ENCODE assay signal across 24 mouse cellular contexts in genomic region chr9:42273682-42274296, GRCm38 (mm10). TPM values are rescaled to one million over a fixed set of nuclear protein-coding genes. Genes with fewer than 3 reads are reported as not detected.
DNase-seq lines count a peak whose midpoint lies in the region; ATAC-seq and TF ChIP-seq lines count a peak whose summit lies in the region.
"Had no signal": no experiment of that assay in that cellular context is flagged by ENCODE, and none has a peak within 500 bp of the region (broad histone marks: within the 10 kb centered on the region; RNA-seq: fewer than 3 reads in every experiment).

No protein-coding gene starts in this region.

- no peak overlapping the region for H3K9ac ChIP-seq in liver, postnatal 0 days (replicated peaks)
- H3K9ac ChIP-seq in CH12.LX (ENCODE audit: insufficient read depth, low read depth) = no peak overlapping the region
- H3K9ac ChIP-seq: embryonic facial prominence, embryonic 12.5 days; embryonic facial prominence, embryonic 15.5 days; forebrain, embryonic 12.5 days; forebrain, embryonic 15.5 days; heart, embryonic 13.5 days; hindbrain, embryonic 12.5 days; hindbrain, embryonic 15.5 days had no signal

- H3K27me3 ChIP-seq in liver, postnatal 0 days (ENCODE audit: insufficient read depth, low read length) = no peaks in the 10 kb centered on the region
- H3K27me3 ChIP-seq in CH12.LX (replicated peaks) = no peaks in the 10 kb centered on the region
- H3K27me3 ChIP-seq: embryonic facial prominence, embryonic 12.5 days; embryonic facial prominence, embryonic 15.5 days; forebrain, embryonic 15.5 days; hindbrain, embryonic 12.5 days; hindbrain, embryonic 15.5 days had no signal

- no peaks in the 10 kb centered on the region for H3K36me3 ChIP-seq in liver, postnatal 0 days (replicated peaks; ENCODE audit: insufficient read depth, low read length)
- no peaks in the 10 kb centered on the region for H3K36me3 ChIP-seq in CH12.LX (replicated peaks in 1 of 2; ENCODE audit: control insufficient read depth in 1 of 2, insufficient read depth in 1 of 2, low read length in 1 of 2)
- H3K36me3 ChIP-seq: embryonic facial prominence, embryonic 12.5 days; embryonic facial prominence, embryonic 15.5 days; forebrain, embryonic 12.5 days; forebrain, embryonic 15.5 days; heart, embryonic 13.5 days; hindbrain, embryonic 12.5 days; hindbrain, embryonic 15.5 days had no signal

- H3K79me2 ChIP-seq in CH12.LX (replicated peaks; ENCODE audit: control insufficient read depth, extremely low read depth, insufficient read depth, poor library complexity, severe bottlenecking) = no peaks in the 10 kb centered on the region

- H3K4me3 ChIP-seq in liver, postnatal 0 days (ENCODE audit: low read depth, low read length) = no peak overlapping the region
- H3K4me3 ChIP-seq in CH12.LX (replicated peaks in 1 of 3; ENCODE audit: low read depth in 2 of 3, low read length in 2 of 3, poor library complexity in 1 of 3) = no peak overlapping the region
- H3K4me3 ChIP-seq: embryonic facial prominence, embryonic 12.5 days; embryonic facial prominence, embryonic 15.5 days; erythroblast, embryonic 14.5 days; forebrain, embryonic 12.5 days; forebrain, embryonic 15.5 days; heart, embryonic 13.5 days; hindbrain, embryonic 12.5 days; hindbrain, embryonic 15.5 days had no signal

- H3K9me3 ChIP-seq in liver, postnatal 0 days (ENCODE audit: low read length) = no peaks in the 10 kb centered on the region
- H3K9me3 ChIP-seq in CH12.LX (replicated peaks; ENCODE audit: low read length) = no peaks in the 10 kb centered on the region
- H3K9me3 ChIP-seq: embryonic facial prominence, embryonic 12.5 days; embryonic facial prominence, embryonic 15.5 days; forebrain, embryonic 12.5 days; forebrain, embryonic 15.5 days; heart, embryonic 13.5 days; hindbrain, embryonic 12.5 days; hindbrain, embryonic 15.5 days had no signal

- peak overlapping the region; percentile 67; the same call in 1 of the 2 replicates for H3K27ac ChIP-seq in liver, postnatal 0 days (ENCODE audit: low read depth)
- no peak overlapping the region for H3K27ac ChIP-seq in CH12.LX (ENCODE audit: insufficient read depth, low read depth)
- H3K27ac ChIP-seq: embryonic facial prominence, embryonic 12.5 days; embryonic facial prominence, embryonic 15.5 days; forebrain, embryonic 12.5 days; forebrain, embryonic 15.5 days; heart, embryonic 13.5 days; hindbrain, embryonic 12.5 days; hindbrain, embryonic 15.5 days had no signal

- no peak for TF ChIP-seq RAD21 in CH12.LX (IDR thresholded peaks at IDR 0.05; ENCODE audit: low read depth, low read length)

- in situ Hi-C loops in CH12.LX (cut with MboI; ENCODE audit: low pct_ligation_motif_present, low pct_unique_long_range_greater_than_20kb, low sequenced_read_pairs) = no loop called here

- TF ChIP-seq CTCF in liver, postnatal 0 days (IDR thresholded peaks at IDR 0.05; ENCODE audit: low read depth) = no peak
- no peak for TF ChIP-seq CTCF in CH12.LX (conservative IDR thresholded peaks at IDR 0.05 in 1 of 2, IDR thresholded peaks at IDR 0.05 in 1 of 2; ENCODE audit: low read depth in 2 of 2, low read length in 2 of 2)

- ATAC-seq in liver, postnatal 0 days = no peak
- ATAC-seq: activated CD4-positive, CD25-positive, alpha-beta regulatory T cell, adult 4 months; forebrain, embryonic 15.5 days; intestine, postnatal 0 days had no signal

- H3K4me1 ChIP-seq in liver, postnatal 0 days (ENCODE audit: insufficient read depth) = peaks cover 21% of the 10 kb centered on the region
- peaks cover 4 to 19% of the 10 kb centered on the region in 2 experiments for H3K4me1 ChIP-seq in CH12.LX (ENCODE audit: control insufficient read depth in 1 of 2, insufficient read depth in 2 of 2)
- H3K4me1 ChIP-seq: embryonic facial prominence, embryonic 12.5 days; embryonic facial prominence, embryonic 15.5 days; forebrain, embryonic 12.5 days; forebrain, embryonic 15.5 days; heart, embryonic 13.5 days; hindbrain, embryonic 12.5 days; hindbrain, embryonic 15.5 days had no signal

- dilution Hi-C loops in CH12.LX (cut with MboI; ENCODE audit: extremely low pct_ligation_motif_present, extremely low pct_unique_long_range_greater_than_20kb, low sequenced_read_pairs) = no loop called here

- WGBS in liver, postnatal 0 days (ENCODE audit: insufficient replicate concordance) = 65% methylated on average over 6 of the region's 6 CpGs

- no peak for TF ChIP-seq EP300 in liver, postnatal 0 days (IDR thresholded peaks at IDR 0.05; ENCODE audit: low read depth)
- TF ChIP-seq EP300 in CH12.LX (IDR thresholded peaks at IDR 0.05; ENCODE audit: low read length) = no peak

- H3K4me2 ChIP-seq in liver, postnatal 0 days (ENCODE audit: low read depth, low read length) = no peak overlapping the region
- no peak overlapping the region for H3K4me2 ChIP-seq in CH12.LX (ENCODE audit: insufficient read depth, low read depth, poor library complexity, severe bottlenecking)
- H3K4me2 ChIP-seq: embryonic facial prominence, embryonic 12.5 days; embryonic facial prominence, embryonic 15.5 days; forebrain, embryonic 12.5 days; forebrain, embryonic 15.5 days; heart, embryonic 13.5 days; hindbrain, embryonic 12.5 days; hindbrain, embryonic 15.5 days had no signal

- DNase-seq in heart, adult 11 months = peak; percentile 63
- DNase-seq in heart, postnatal 4 days = no peak
- no peak for DNase-seq in liver, postnatal 0 days
- no peak for DNase-seq in liver
- DNase-seq in CH12.LX (ENCODE audit: extremely low read depth) = no peak
- DNase-seq in ovary, postnatal 36 days (ENCODE audit: low spot score) = no peak
- DNase-seq in urinary bladder, adult 18-20 months (ENCODE audit: low spot score in 2 of 2) = no peak
- DNase-seq: B cell, adult 2 months; cerebellum, adult 18-20 months; cerebellum, adult 9-10 months; cerebellum, postnatal 14 days; gastrocnemius, postnatal 36 days; heart, postnatal 14 days; kidney, adult 2 months had no signal

- TF ChIP-seq POLR2A in CH12.LX (IDR thresholded peaks at IDR 0.05; ENCODE audit: low read depth, low read length) = no peak

TF ChIP-seq in CH12.LX, 34 proteins besides CTCF, POLR2A, EP300 and RAD21:
- TF ChIP-seq ETS1 (conservative IDR thresholded peaks at IDR 0.05; ENCODE audit: low read depth, low read length) (no peak), MXI1 (IDR thresholded peaks at IDR 0.05; ENCODE audit: low read depth, low read length) (no peak), E2F4 (IDR thresholded peaks at IDR 0.05; ENCODE audit: insufficient replicate concordance, low read depth, low read length) (no peak), ZNF384 (IDR thresholded peaks at IDR 0.05; ENCODE audit: low read depth, low read length) (peak; percentile 66; the same call in 1 of the 2 replicates), SIN3A (IDR thresholded peaks at IDR 0.05; ENCODE audit: low read length) (no peak), MEF2A (IDR thresholded peaks at IDR 0.05; ENCODE audit: borderline replicate concordance, low read depth, low read length) (no peak), NELFE (IDR thresholded peaks at IDR 0.05; ENCODE audit: low read depth, low read length) (no peak), GABPA (IDR thresholded peaks at IDR 0.05; ENCODE audit: insufficient replicate concordance, low read depth, low read length) (no peak), NRF1 (IDR thresholded peaks at IDR 0.05; ENCODE audit: low read depth, low read length) (no peak)

RNA-seq across cellular contexts. Expression of gene Sc5d, which starts 9.7 kb away (rescaled TPM):
- total RNA-seq in heart, postnatal 4 days (2021) = 10 to 100 TPM; 20.4 to 21.5 TPM
- 146 and 151 TPM in 2 replicates for polyA plus RNA-seq in liver, postnatal 0 days (2015; fragmentation: Nextera tagmentation; extraction: Ambion mirVana)
- total RNA-seq in CH12.LX (2012; rRNA removed) (23.3 and 32.0 TPM in 2 replicates), CH12.LX (2014; rRNA removed) (89.1 and 111 TPM in 2 replicates)
- 70.6 and 77.4 TPM in 2 replicates for polyA plus RNA-seq in CH12.LX (2012; ENCODE audit: insufficient read length, low read depth)
